Mouse (Mus musculus) heart, adult 2 months (tissue): ENCODE measurements at regions not wholly inside any gene's neighbourhood (a gene's known extent, or its start where the extent isn't known, plus 50 kb on each side); places are given as distances from the start of the nearest gene placed in this dataset.

Source experiments
- CTCF ChIP-seq: fragments of 200-600 bp; IDR thresholded peaks from 2 replicates; pipeline ENCODE4 v1.8.1; 2022; ENCODE audit warnings: antibody characterized with exemption, mild to moderate bottlenecking, moderate library complexity
- EP300 ChIP-seq: fragments of 200-500 bp; IDR thresholded peaks from 2 replicates; pipeline ENCODE4 v1.6.1; 2011; ENCODE audit warnings: low read depth, low read length, control low read depth; ENCODE audit not compliant: insufficient read depth
- POLR2A ChIP-seq: fragments of 200-500 bp; IDR thresholded peaks from 2 replicates; pipeline ENCODE4 v1.6.1; 2011; ENCODE audit warnings: mild to moderate bottlenecking, low read depth, low read length, control low read depth; ENCODE audit not compliant: insufficient read depth

DNA sequence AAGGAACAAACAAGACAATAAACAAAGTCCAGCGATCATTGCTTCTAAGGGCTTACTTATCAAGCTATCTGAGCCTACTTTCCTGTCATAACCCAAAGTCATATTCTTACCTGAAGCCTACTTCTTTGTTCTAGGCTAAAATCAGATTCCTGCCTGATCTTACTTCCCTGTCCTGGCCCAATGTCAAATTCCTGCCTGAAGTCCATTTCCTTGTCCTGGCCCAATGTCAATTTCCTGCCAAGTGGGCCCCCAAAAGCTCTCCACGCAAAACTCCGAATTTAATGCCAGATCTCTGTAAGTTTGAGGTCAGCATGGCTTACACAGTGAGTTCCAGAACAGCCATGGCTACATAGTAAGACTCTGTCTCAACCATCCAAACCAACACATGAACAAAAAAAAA lies 74.3 kb upstream of the Cwc22 start:
- no peak for TF ChIP-seq CTCF
- no peak for TF ChIP-seq POLR2A
- no peak for TF ChIP-seq EP300
